Mouse (Mus musculus): Measurements from ENCODE around the gene Sirt2. TPM values are rescaled to one million over a fixed set of nuclear protein-coding genes. Genes with fewer than 3 reads are reported as not detected.
A peak's percentile ranks its signal among the peaks of the same experiment; 100 is the strongest.

Sirt2 gene
- total and polyA plus RNA-seq, 3 experiments, result 40.9 to 128 (median 68.3) TPM

- TF ChIP-seq ELF1 (IDR thresholded peaks at IDR 0.05; ENCODE audit: low read depth, low read length) (peak; percentile 64; the same call in 1 of the 2 replicates), JUND (conservative IDR thresholded peaks at IDR 0.05; ENCODE audit: low read depth, low read length) (no peak), MYC (IDR thresholded peaks at IDR 0.05; ENCODE audit: low read depth, low read length) (peak; percentile 99), ETS1 (conservative IDR thresholded peaks at IDR 0.05; ENCODE audit: low read depth, low read length) (no peak), TCF12 (IDR thresholded peaks at IDR 0.05; ENCODE audit: low read depth, low read length) (no peak), MAZ (IDR thresholded peaks at IDR 0.05; ENCODE audit: low read depth, low read length) (peak; percentile 56; the same call in 1 of the 2 replicates), JUN (IDR thresholded peaks at IDR 0.05; ENCODE audit: insufficient read depth, low read depth, low read length) (no peak), USF2 (conservative IDR thresholded peaks at IDR 0.05; ENCODE audit: low read depth, low read length) (no peak), MXI1 (IDR thresholded peaks at IDR 0.05; ENCODE audit: low read depth, low read length) (peak; percentile 91), MEF2A (IDR thresholded peaks at IDR 0.05; ENCODE audit: borderline replicate concordance, low read depth, low read length) (0 out of 2 replicates have a peak, but pooled peaks have one; percentile 13), USF1 (IDR thresholded peaks at IDR 0.05; ENCODE audit: low read depth, low read length) (no peak), CHD2 (IDR thresholded peaks at IDR 0.05; ENCODE audit: low read length) (no peak)
Observed at GRCm38 (mm10) chr7:28811228-28811627, 44.7 kb downstream of the Sirt2 start (continued).

- Histone ChIP-seq H3K27me3 (replicated peaks) (no peaks in the 10 kb centered on the region), H3K27ac (ENCODE audit: insufficient read depth, low read depth) (peak overlapping the region; percentile 55; the same call in 1 of the 2 replicates), H3K9ac (ENCODE audit: insufficient read depth, low read depth) (peak overlapping the region; percentile 100), H3K9me3 (replicated peaks; ENCODE audit: low read length) (no peaks in the 10 kb centered on the region), H3K36me3 (replicated peaks in 1 of 2; ENCODE audit: control insufficient read depth in 1 of 2, insufficient read depth in 1 of 2, low read length in 1 of 2) (peaks cover 44 to 50% of the 10 kb centered on the region in 2 experiments), H3K79me2 (replicated peaks; ENCODE audit: control insufficient read depth, extremely low read depth, insufficient read depth, poor library complexity, severe bottlenecking) (peaks cover 55% of the 10 kb centered on the region), H3K4me1 (ENCODE audit: control insufficient read depth in 1 of 2, insufficient read depth in 2 of 2) (peaks cover 11 to 57% of the 10 kb centered on the region in 2 experiments), H3K4me3 (replicated peaks in 1 of 3; ENCODE audit: low read depth in 2 of 3, low read length in 2 of 3, poor library complexity in 1 of 3) (peak overlapping the region; percentile 74 to 96 (median 78)), H3K4me2 (ENCODE audit: insufficient read depth, low read depth, poor library complexity, severe bottlenecking) (peak overlapping the region; percentile 90)
- dilution Hi-C loops (cut with MboI; ENCODE audit: extremely low pct_ligation_motif_present, extremely low pct_unique_long_range_greater_than_20kb, low sequenced_read_pairs), result no loop called here
- TF ChIP-seq ZMIZ1 (IDR thresholded peaks at IDR 0.05; ENCODE audit: low read depth, low read length), result no peak
- no peak for TF ChIP-seq ZC3H11A (IDR thresholded peaks at IDR 0.05; ENCODE audit: low read depth, low read length)
- no peak for TF ChIP-seq MAFK (IDR thresholded peaks at IDR 0.05; ENCODE audit: insufficient replicate concordance, low read length)
- TF ChIP-seq IRF4 (IDR thresholded peaks at IDR 0.05; ENCODE audit: low read depth, low read length), result no peak
- no peak for TF ChIP-seq NELFE (IDR thresholded peaks at IDR 0.05; ENCODE audit: low read depth, low read length)
- TF ChIP-seq USF2 (conservative IDR thresholded peaks at IDR 0.05; ENCODE audit: low read depth, low read length), result no peak
- TF ChIP-seq E2F4 (IDR thresholded peaks at IDR 0.05; ENCODE audit: insufficient replicate concordance, low read depth, low read length), result no peak
- TF ChIP-seq MEF2A (IDR thresholded peaks at IDR 0.05; ENCODE audit: borderline replicate concordance, low read depth, low read length), result no peak
- peak; percentile 4; the same call in 1 of the 2 replicates for TF ChIP-seq POLR2AphosphoS2 (IDR thresholded peaks at IDR 0.05; ENCODE audit: low read depth, low read length)
- TF ChIP-seq CHD1 (IDR thresholded peaks at IDR 0.05; ENCODE audit: low read depth, low read length), result 0 out of 2 replicates have a peak, but pooled peaks have one; percentile 16
- no peak for TF ChIP-seq NRF1 (IDR thresholded peaks at IDR 0.05; ENCODE audit: low read depth, low read length)
- TF ChIP-seq UBTF (IDR thresholded peaks at IDR 0.05; ENCODE audit: low read depth, low read length), result no peak
- no peak for TF ChIP-seq EP300 (IDR thresholded peaks at IDR 0.05; ENCODE audit: low read length)
- no peak for DNase-seq (ENCODE audit: extremely low read depth)
- in situ Hi-C loops (cut with MboI; ENCODE audit: low pct_ligation_motif_present, low pct_unique_long_range_greater_than_20kb, low sequenced_read_pairs), result no loop called here
Observed at GRCm38 (mm10) chr7:28811640-28812275, 45.2 kb downstream of the Sirt2 start.
